ENCODE assay signal across 8 mouse cellular contexts in genomic region chr8:27677143-27678106, GRCm38 (mm10).
A peak's percentile ranks its signal among the peaks of the same experiment; 100 is the strongest.
DNase-seq lines count a peak whose midpoint lies in the region; ATAC-seq and TF ChIP-seq lines count a peak whose summit lies in the region.

No protein-coding gene starts in this region.

- no peaks in the 10 kb centered on the region for H3K36me3 ChIP-seq in heart, embryonic 13.5 days
- no peaks in the 10 kb centered on the region for H3K36me3 ChIP-seq in heart, embryonic 10.5 days
- H3K36me3 ChIP-seq in ES-Bruce4 (ENCODE audit: control insufficient read depth, insufficient read depth, low read length, poor library complexity, severe bottlenecking), result no peaks in the 10 kb centered on the region
- H3K36me3 ChIP-seq in midbrain, postnatal 0 days (ENCODE audit: insufficient read depth, low read length), result no peaks in the 10 kb centered on the region

- no peak for TF ChIP-seq POLR2A in ES-Bruce4 (IDR thresholded peaks at IDR 0.05; ENCODE audit: insufficient read depth, low read length)

- no peak for TF ChIP-seq EP300 in ES-Bruce4 (IDR thresholded peaks at IDR 0.05; ENCODE audit: insufficient read depth, low read depth, low read length)

- H3K4me3 ChIP-seq in heart, embryonic 13.5 days, result no peak overlapping the region
- H3K4me3 ChIP-seq in heart, embryonic 10.5 days, result no peak overlapping the region
- H3K4me3 ChIP-seq in ES-Bruce4 (ENCODE audit: low read depth, low read length), result no peak overlapping the region
- H3K4me3 ChIP-seq in midbrain, postnatal 0 days (ENCODE audit: low read depth, low read length), result no peak overlapping the region

- no peak for DNase-seq in heart, embryonic 10.5 days (ENCODE audit: low spot score)
- peak; percentile 48 for DNase-seq in cerebellum, adult 8-10 months
- DNase-seq in frontal cortex, postnatal 25 days (ENCODE audit: low spot score in 2 of 2), result peak; percentile 14 to 19
- peak; percentile 12 for DNase-seq in layer of hippocampus, adult 9-11 months
- DNase-seq in midbrain, postnatal 0 days (ENCODE audit: low spot score), result peak; percentile 74
- no peak for DNase-seq in urinary bladder, adult 18-20 months (ENCODE audit: low spot score in 2 of 2)

- H3K27me3 ChIP-seq in heart, embryonic 13.5 days (replicated peaks), result no peaks in the 10 kb centered on the region
- H3K27me3 ChIP-seq in heart, embryonic 10.5 days (ENCODE audit: insufficient read depth, poor library complexity, severe bottlenecking), result no peaks in the 10 kb centered on the region
- no peaks in the 10 kb centered on the region for H3K27me3 ChIP-seq in ES-Bruce4 (ENCODE audit: control insufficient read depth, insufficient read depth, low read length, poor library complexity, severe bottlenecking)
- no peaks in the 10 kb centered on the region for H3K27me3 ChIP-seq in midbrain, postnatal 0 days (ENCODE audit: insufficient read depth, low read length)

- H3K27ac ChIP-seq in heart, embryonic 13.5 days (replicated peaks), result no peak overlapping the region
- H3K27ac ChIP-seq in heart, embryonic 10.5 days, result no peak overlapping the region
- H3K27ac ChIP-seq in ES-Bruce4 (ENCODE audit: insufficient read depth, low read length), result no peak overlapping the region
- 0 out of 2 replicates have a peak overlapping the region, but pooled peaks have one; percentile 26 for H3K27ac ChIP-seq in midbrain, postnatal 0 days (ENCODE audit: low read depth, low read length)

- ATAC-seq in heart, embryonic 13.5 days (ENCODE audit: extremely low read depth, insufficient number of reproducible peaks, low FRiP score, low TSS enrichment), result no peak
- ATAC-seq in midbrain, postnatal 0 days (ENCODE audit: low FRiP score), result peak; percentile 54; the same call in 1 of the 2 replicates

- no peaks in the 10 kb centered on the region for H3K9me3 ChIP-seq in heart, embryonic 13.5 days
- H3K9me3 ChIP-seq in heart, embryonic 10.5 days, result no peaks in the 10 kb centered on the region
- no peaks in the 10 kb centered on the region for H3K9me3 ChIP-seq in ES-Bruce4 (replicated peaks; ENCODE audit: control insufficient read depth, insufficient read depth, low read length, poor library complexity, severe bottlenecking)
- H3K9me3 ChIP-seq in midbrain, postnatal 0 days (ENCODE audit: low read length), result no peaks in the 10 kb centered on the region

- no peaks in the 10 kb centered on the region for H3K4me1 ChIP-seq in heart, embryonic 13.5 days
- H3K4me1 ChIP-seq in heart, embryonic 10.5 days, result no peaks in the 10 kb centered on the region
- no peaks in the 10 kb centered on the region for H3K4me1 ChIP-seq in ES-Bruce4 (ENCODE audit: control insufficient read depth, insufficient read depth, low read length)
- H3K4me1 ChIP-seq in midbrain, postnatal 0 days (ENCODE audit: insufficient read depth, low read length), result peaks cover 7% of the 10 kb centered on the region; the same call in 1 of the 2 replicates

- WGBS in heart, embryonic 13.5 days, result 34% methylated on average over 13 of the region's 13 CpGs
- WGBS in heart, embryonic 10.5 days, result 33% methylated on average over 13 of the region's 13 CpGs
- WGBS in midbrain, postnatal 0 days, result 31% methylated on average over 13 of the region's 13 CpGs

- 0 out of 2 replicates have a peak overlapping the region, but pooled peaks have one; percentile 33 for H3K9ac ChIP-seq in heart, embryonic 13.5 days
- H3K9ac ChIP-seq in ES-Bruce4 (ENCODE audit: low read depth, poor library complexity, severe bottlenecking), result no peak overlapping the region
- H3K9ac ChIP-seq in midbrain, postnatal 0 days (replicated peaks; ENCODE audit: low read length, poor library complexity, severe bottlenecking), result no peak overlapping the region

- TF ChIP-seq CTCF in ES-Bruce4 (IDR thresholded peaks at IDR 0.05; ENCODE audit: low read depth, low read length), result peak; percentile 2
- TF ChIP-seq CTCF in midbrain, postnatal 0 days (IDR thresholded peaks at IDR 0.05), result peak; percentile 91

- H3K4me2 ChIP-seq in heart, embryonic 13.5 days, result peak overlapping the region; percentile 19; the same call in 1 of the 2 replicates
- no peak overlapping the region for H3K4me2 ChIP-seq in midbrain, postnatal 0 days (ENCODE audit: low read depth, low read length, poor library complexity, severe bottlenecking)

Comparison
In these comparisons a context has a peak if more than half of its experiments do, and no peak if none do; other contexts are left out.
1. DNase-seq: peak in cerebellum, adult 8-10 months (single experiment), frontal cortex, postnatal 25 days (2 of 2), layer of hippocampus, adult 9-11 months (single experiment) and midbrain, postnatal 0 days (single experiment); none in heart, embryonic 10.5 days (single experiment) and urinary bladder, adult 18-20 months (0 of 2).